Mouse (Mus musculus): ENCODE results near the gene Idnk. TPM values are rescaled to one million over a fixed set of nuclear protein-coding genes. Genes with fewer than 3 reads are reported as not detected.

The Idnk gene
- polyA plus RNA-seq, 1 experiment from 2014 or later = 31.3 TPM

GRCm38 (mm10) chr13:58122786-58123297 is 34.6 kb upstream of the Idnk start:
- Histone ChIP-seq H3K9me3 (ENCODE audit: control insufficient read depth, low read length) (no peaks in the 10 kb centered on the region), H3K9ac (ENCODE audit: low read depth, low read length) (no peak overlapping the region), H3K27me3 (replicated peaks; ENCODE audit: control insufficient read depth, insufficient read depth, low read length) (no peaks in the 10 kb centered on the region), H3K4me1 (ENCODE audit: control insufficient read depth, insufficient read depth, low read length) (peaks cover 4% of the 10 kb centered on the region; the same call in 1 of the 2 replicates), H3K27ac (replicated peaks; ENCODE audit: low read depth, low read length) (no peak overlapping the region), H3K36me3 (ENCODE audit: control insufficient read depth, insufficient read depth, low read length) (peaks cover 19% of the 10 kb centered on the region), H3K4me2 (ENCODE audit: low read depth, low read length) (no peak overlapping the region), H3K4me3 (ENCODE audit: low read depth, low read length) (no peak overlapping the region)
- WGBS = 67% methylated on average over 10 of the region's 10 CpGs
- no peak for ATAC-seq (ENCODE audit: low read depth)
- no peak for DNase-seq (ENCODE audit: low spot score)

- H3K27me3 ChIP-seq (replicated peaks; ENCODE audit: control insufficient read depth, insufficient read depth, low read length) = no peaks in the 10 kb centered on the region
- H3K4me3 ChIP-seq (ENCODE audit: low read depth, low read length) = no peak overlapping the region
- DNase-seq (ENCODE audit: low spot score) (no peak), ATAC-seq (ENCODE audit: low read depth) (no peak)
- H3K9me3 ChIP-seq (ENCODE audit: control insufficient read depth, low read length) = no peaks in the 10 kb centered on the region
- peaks cover 4% of the 10 kb centered on the region; the same call in 1 of the 2 replicates for H3K4me1 ChIP-seq (ENCODE audit: control insufficient read depth, insufficient read depth, low read length)
- H3K27ac ChIP-seq (replicated peaks; ENCODE audit: low read depth, low read length) = no peak overlapping the region
- WGBS = 74% methylated on average over 8 of the region's 8 CpGs
- H3K36me3 ChIP-seq (ENCODE audit: control insufficient read depth, insufficient read depth, low read length) = peaks cover 19% of the 10 kb centered on the region
- H3K4me2 ChIP-seq (ENCODE audit: low read depth, low read length) = no peak overlapping the region
- H3K9ac ChIP-seq (ENCODE audit: low read depth, low read length) = no peak overlapping the region
These were observed 34.1 kb upstream of the Idnk start for GRCm38 (mm10) chr13:58123381-58123780.

- H3K9ac ChIP-seq (ENCODE audit: low read depth, low read length) = no peak overlapping the region
- H3K9me3 ChIP-seq (ENCODE audit: control insufficient read depth, low read length) = no peaks in the 10 kb centered on the region
- no peak overlapping the region for H3K27ac ChIP-seq (replicated peaks; ENCODE audit: low read depth, low read length)
- H3K27me3 ChIP-seq (replicated peaks; ENCODE audit: control insufficient read depth, insufficient read depth, low read length) = no peaks in the 10 kb centered on the region
- no peak overlapping the region for H3K4me2 ChIP-seq (ENCODE audit: low read depth, low read length)
- H3K4me1 ChIP-seq (ENCODE audit: control insufficient read depth, insufficient read depth, low read length) = peaks cover 4% of the 10 kb centered on the region; the same call in 1 of the 2 replicates
- 91% methylated on average over 3 of the region's 3 CpGs for WGBS
- DNase-seq (ENCODE audit: low spot score) = no peak
- no peak for ATAC-seq (ENCODE audit: low read depth)
- peaks cover 19% of the 10 kb centered on the region for H3K36me3 ChIP-seq (ENCODE audit: control insufficient read depth, insufficient read depth, low read length)
- no peak overlapping the region for H3K4me3 ChIP-seq (ENCODE audit: low read depth, low read length)
These were observed 33.2 kb upstream of the Idnk start for GRCm38 (mm10) chr13:58124278-58124677.

DNA sequence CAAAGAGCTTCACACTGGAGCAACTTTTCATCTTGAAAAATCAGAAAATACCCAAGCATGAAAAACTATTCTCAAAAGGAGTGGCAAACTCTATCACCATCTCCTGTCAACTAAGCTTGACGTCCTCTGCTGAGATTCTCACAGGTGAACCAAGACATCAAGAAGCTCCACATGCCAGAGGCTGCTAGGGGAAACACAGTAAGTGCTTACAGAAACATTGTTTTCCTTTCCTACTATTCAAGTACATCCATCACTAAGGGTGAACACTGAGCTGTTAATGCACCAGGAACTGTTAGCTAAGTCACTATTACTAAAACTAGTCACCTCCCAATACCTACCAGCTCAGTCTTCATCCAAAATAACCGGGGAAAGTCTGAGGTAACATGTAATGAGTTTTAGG is 32.5 kb upstream of the Idnk start:
- 67% methylated on average over 2 of the region's 2 CpGs for WGBS
- peaks cover 10% of the 10 kb centered on the region for H3K4me1 ChIP-seq (ENCODE audit: control insufficient read depth, insufficient read depth, low read length)
- DNase-seq (ENCODE audit: low spot score) = no peak
- H3K27me3 ChIP-seq (replicated peaks; ENCODE audit: control insufficient read depth, insufficient read depth, low read length) = no peaks in the 10 kb centered on the region
- H3K9ac ChIP-seq (ENCODE audit: low read depth, low read length) = no peak overlapping the region
- no peak for ATAC-seq (ENCODE audit: low read depth)
- no peak overlapping the region for H3K4me2 ChIP-seq (ENCODE audit: low read depth, low read length)
- H3K9me3 ChIP-seq (ENCODE audit: control insufficient read depth, low read length) = no peaks in the 10 kb centered on the region
- no peak overlapping the region for H3K27ac ChIP-seq (replicated peaks; ENCODE audit: low read depth, low read length)
- peaks cover 19% of the 10 kb centered on the region for H3K36me3 ChIP-seq (ENCODE audit: control insufficient read depth, insufficient read depth, low read length)
- H3K4me3 ChIP-seq (ENCODE audit: low read depth, low read length) = no peak overlapping the region

DNA sequence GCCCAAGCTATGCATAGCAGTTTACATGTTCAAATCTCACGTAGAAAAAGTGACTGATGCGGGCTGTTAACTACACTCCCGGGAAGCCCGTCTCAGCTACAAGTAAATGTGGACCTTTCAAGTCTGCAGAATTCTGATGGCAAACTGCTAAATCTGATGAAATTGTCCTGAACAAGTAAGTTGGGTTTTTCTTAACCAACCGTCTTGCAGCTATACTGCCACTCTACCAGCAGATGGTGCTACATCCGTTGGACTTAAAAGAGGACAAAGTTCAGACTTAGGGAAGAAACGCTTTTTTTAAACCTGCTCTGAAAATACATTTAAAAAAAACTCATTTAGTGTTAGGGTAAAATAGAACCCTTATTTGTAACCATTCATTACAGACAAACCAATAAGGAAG is 31.3 kb upstream of the Idnk start:
- H3K9ac ChIP-seq (ENCODE audit: low read depth, low read length) = peak overlapping the region; percentile 3; the same call in 1 of the 2 replicates
- peak overlapping the region; percentile 76 for H3K4me2 ChIP-seq (ENCODE audit: low read depth, low read length)
- peak overlapping the region; percentile 98 for H3K4me3 ChIP-seq (ENCODE audit: low read depth, low read length)
- H3K9me3 ChIP-seq (ENCODE audit: control insufficient read depth, low read length) = no peaks in the 10 kb centered on the region
- no peak overlapping the region for H3K27ac ChIP-seq (replicated peaks; ENCODE audit: low read depth, low read length)
- no peaks in the 10 kb centered on the region for H3K27me3 ChIP-seq (replicated peaks; ENCODE audit: control insufficient read depth, insufficient read depth, low read length)
- ATAC-seq (ENCODE audit: low read depth) (no peak), DNase-seq (ENCODE audit: low spot score) (peak; percentile 87)
- peaks cover 19% of the 10 kb centered on the region for H3K36me3 ChIP-seq (ENCODE audit: control insufficient read depth, insufficient read depth, low read length)
- WGBS = 29% methylated on average over 7 of the region's 7 CpGs
- H3K4me1 ChIP-seq (ENCODE audit: control insufficient read depth, insufficient read depth, low read length) = peaks cover 11% of the 10 kb centered on the region

DNA sequence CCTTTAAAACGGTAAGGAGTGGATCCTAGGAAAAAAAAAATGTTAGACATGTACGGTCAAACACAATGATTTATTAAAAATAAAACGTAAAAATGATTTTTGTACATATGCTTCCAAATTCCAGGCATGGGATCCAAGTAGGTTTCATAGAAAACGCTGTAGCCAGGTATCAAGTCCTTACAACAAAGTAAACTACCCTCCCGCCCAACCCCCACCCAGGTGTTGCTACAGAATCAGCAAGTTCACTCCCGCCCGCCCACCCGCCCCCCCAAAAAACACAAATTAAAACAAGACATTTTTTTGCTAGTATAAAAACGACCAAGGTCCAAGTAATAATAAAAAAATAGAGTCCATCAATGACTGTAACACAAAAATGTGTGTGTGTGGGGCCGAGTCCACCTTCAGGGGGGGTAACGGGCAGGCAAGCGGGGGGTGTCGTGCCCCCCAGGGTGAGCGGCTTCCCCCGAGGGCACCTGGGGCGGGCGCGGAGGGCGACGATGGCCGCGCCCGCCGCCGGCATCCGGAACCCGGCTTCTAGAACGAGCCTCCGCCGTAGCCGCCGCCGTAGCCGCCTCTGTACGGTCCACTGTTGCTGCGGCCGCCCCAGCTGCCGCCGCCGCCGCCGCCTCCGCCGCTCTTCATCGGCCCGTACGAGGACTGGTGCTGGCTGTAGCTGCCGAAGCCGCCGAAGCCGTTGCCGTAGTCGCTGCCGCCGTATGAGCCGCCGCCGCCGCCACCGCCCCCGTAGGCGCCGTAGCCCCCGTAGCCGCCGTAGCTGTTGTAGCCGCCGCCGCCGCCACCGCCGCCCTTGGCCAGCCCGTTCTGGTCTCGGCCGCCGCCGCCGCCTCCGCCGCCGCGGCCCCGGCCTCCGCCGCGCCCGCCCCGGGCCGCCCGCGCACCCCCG is 30.3 kb upstream of the Idnk start:
- Histone ChIP-seq H3K9me3 (ENCODE audit: control insufficient read depth, low read length) (no peaks in the 10 kb centered on the region), H3K27me3 (replicated peaks; ENCODE audit: control insufficient read depth, insufficient read depth, low read length) (no peaks in the 10 kb centered on the region), H3K27ac (replicated peaks; ENCODE audit: low read depth, low read length) (peak overlapping the region; percentile 99), H3K9ac (ENCODE audit: low read depth, low read length) (peak overlapping the region; percentile 100), H3K4me1 (ENCODE audit: control insufficient read depth, insufficient read depth, low read length) (peaks cover 11% of the 10 kb centered on the region), H3K36me3 (ENCODE audit: control insufficient read depth, insufficient read depth, low read length) (peaks cover 19% of the 10 kb centered on the region), H3K4me2 (ENCODE audit: low read depth, low read length) (peak overlapping the region; percentile 76), H3K4me3 (ENCODE audit: low read depth, low read length) (peak overlapping the region; percentile 98)
- ATAC-seq (ENCODE audit: low read depth) (no peak), DNase-seq (ENCODE audit: low spot score) (no peak)
- under 1% methylated on average over 13 of the region's 92 CpGs for WGBS

GRCm38 (mm10) chr13:58127766-58128361 is 29.6 kb upstream of the Idnk start:
- DNase-seq (ENCODE audit: low spot score) (peak; percentile 51), ATAC-seq (ENCODE audit: low read depth) (peak; percentile 35)
- Histone ChIP-seq H3K4me2 (ENCODE audit: low read depth, low read length) (peak overlapping the region; percentile 76), H3K36me3 (ENCODE audit: control insufficient read depth, insufficient read depth, low read length) (peaks cover 19% of the 10 kb centered on the region), H3K4me3 (ENCODE audit: low read depth, low read length) (peak overlapping the region; percentile 98), H3K9me3 (ENCODE audit: control insufficient read depth, low read length) (no peaks in the 10 kb centered on the region), H3K4me1 (ENCODE audit: control insufficient read depth, insufficient read depth, low read length) (peaks cover 11% of the 10 kb centered on the region), H3K27ac (replicated peaks; ENCODE audit: low read depth, low read length) (peak overlapping the region; percentile 99), H3K9ac (ENCODE audit: low read depth, low read length) (peak overlapping the region; percentile 100), H3K27me3 (replicated peaks; ENCODE audit: control insufficient read depth, insufficient read depth, low read length) (no peaks in the 10 kb centered on the region)
- WGBS = 0% methylated on average over 25 of the region's 81 CpGs

GRCm38 (mm10) chr13:58128396-58128767 is 29.1 kb upstream of the Idnk start, which contains the start of gene Hnrnpa0:
Gene Hnrnpa0 (minus strand): TSS chr13:58128556.
- peak within 1 kb of the TSS; percentile 99 for H3K27ac ChIP-seq (replicated peaks; ENCODE audit: low read depth, low read length)
- ATAC-seq (ENCODE audit: low read depth) (peak; percentile 93), DNase-seq (ENCODE audit: low spot score) (peak; percentile 97)
- peak within 1 kb of the TSS; percentile 100 for H3K9ac ChIP-seq (ENCODE audit: low read depth, low read length)
- peak within 1 kb of the TSS; percentile 98 for H3K4me3 ChIP-seq (ENCODE audit: low read depth, low read length)
- H3K36me3 ChIP-seq (ENCODE audit: control insufficient read depth, insufficient read depth, low read length) = peaks cover 19% of the 10 kb centered on the region
- no peaks in the 10 kb centered on the region for H3K27me3 ChIP-seq (replicated peaks; ENCODE audit: control insufficient read depth, insufficient read depth, low read length)
- H3K9me3 ChIP-seq (ENCODE audit: control insufficient read depth, low read length) = no peaks in the 10 kb centered on the region
- peaks cover 11% of the 10 kb centered on the region for H3K4me1 ChIP-seq (ENCODE audit: control insufficient read depth, insufficient read depth, low read length)
- H3K4me2 ChIP-seq (ENCODE audit: low read depth, low read length) = peak within 1 kb of the TSS; percentile 76
- WGBS = 0% methylated on average over 7 of the region's 62 CpGs
